Mouse (Mus musculus) ovary, postnatal 10 days (tissue): ENCODE results near the gene Fam241b.

Experiments used
- DNase-seq: peaks from one replicate; pipeline ENCODE4 v3.0.0; 2022; ENCODE audit warnings: low spot score

The Fam241b gene

GRCm38 (mm10) chr10:62069946-62070345 lies 73.8 kb downstream of the Fam241b start:
- DNase-seq, result no peak

- DNase-seq, result no peak
Observed at GRCm38 (mm10) chr10:62069398-62069797, 74.3 kb downstream of the Fam241b start.

GRCm38 (mm10) chr10:62068532-62068931 lies 75.2 kb downstream of the Fam241b start:
- no peak for DNase-seq

GRCm38 (mm10) chr10:62066213-62066612 lies 77.5 kb downstream of the Fam241b start:
- no peak for DNase-seq

GRCm38 (mm10) chr10:62062786-62063185 lies 80.9 kb downstream of the Fam241b start:
- no peak for DNase-seq

- no peak for DNase-seq
Observed at GRCm38 (mm10) chr10:62060969-62061678, 82.6 kb downstream of the Fam241b start.

GRCm38 (mm10) chr10:62060224-62060913 lies 83.4 kb downstream of the Fam241b start:
- no peak for DNase-seq

- DNase-seq, result no peak
Observed at GRCm38 (mm10) chr10:62058508-62059375, 85.0 kb downstream of the Fam241b start.
